Mouse (Mus musculus): Measurements from ENCODE around the gene Cabin1. TPM values are rescaled to one million over a fixed set of nuclear protein-coding genes. Genes with fewer than 3 reads are reported as not detected.

The Cabin1 gene
- polyA plus RNA-seq (2014; fragmentation: Illumina TruSeq; extraction: RNeasy Lipid Tissue Mini Kit (QIAGEN cat#74804); ENCODE audit: low read depth, low replicate concordance) = 1.2 TPM

DNA sequence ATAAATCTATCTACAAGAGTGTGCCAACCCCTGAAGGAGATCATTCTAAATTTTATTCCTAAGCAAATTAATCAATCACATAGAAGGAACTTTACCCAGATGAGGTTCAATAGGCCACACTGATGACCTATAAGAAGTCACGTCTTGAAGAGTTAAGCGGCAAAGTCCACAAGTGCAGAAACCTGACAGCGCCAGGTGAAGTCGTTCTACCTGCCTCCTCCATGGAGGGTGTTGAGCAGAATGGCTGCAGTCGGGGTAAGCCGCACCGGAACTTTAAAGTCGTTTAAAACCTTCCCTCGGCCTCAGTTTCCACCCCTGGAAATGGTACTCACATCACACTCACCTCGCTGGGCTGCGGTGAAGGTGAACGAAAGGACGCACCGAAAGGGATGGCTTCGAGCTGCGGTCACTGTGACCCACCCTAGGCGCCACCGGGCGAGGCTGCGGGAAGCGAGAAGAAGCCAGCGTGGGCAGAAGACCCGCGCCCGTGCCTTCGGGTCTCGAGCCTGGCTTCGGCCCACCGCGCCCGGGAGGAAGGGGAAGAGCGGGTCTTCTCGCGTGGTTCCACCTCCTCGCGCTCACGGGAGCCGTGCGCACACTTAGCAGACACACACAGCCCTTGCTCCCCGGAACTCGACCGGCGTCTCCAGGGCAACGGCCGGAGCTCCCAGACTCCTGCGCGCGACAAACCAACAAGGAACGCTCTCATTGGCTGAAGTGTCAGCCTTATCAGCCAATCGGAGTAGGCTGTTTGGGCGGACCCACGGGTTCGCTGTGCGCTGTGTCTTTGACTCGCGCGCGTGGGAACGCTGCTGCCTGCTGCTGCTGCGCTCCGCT lies at the start of gene Cabin1:
Gene Cabin1 (minus strand): TSS at position 660 of the 837 bp plus-strand sequence.

DNA sequence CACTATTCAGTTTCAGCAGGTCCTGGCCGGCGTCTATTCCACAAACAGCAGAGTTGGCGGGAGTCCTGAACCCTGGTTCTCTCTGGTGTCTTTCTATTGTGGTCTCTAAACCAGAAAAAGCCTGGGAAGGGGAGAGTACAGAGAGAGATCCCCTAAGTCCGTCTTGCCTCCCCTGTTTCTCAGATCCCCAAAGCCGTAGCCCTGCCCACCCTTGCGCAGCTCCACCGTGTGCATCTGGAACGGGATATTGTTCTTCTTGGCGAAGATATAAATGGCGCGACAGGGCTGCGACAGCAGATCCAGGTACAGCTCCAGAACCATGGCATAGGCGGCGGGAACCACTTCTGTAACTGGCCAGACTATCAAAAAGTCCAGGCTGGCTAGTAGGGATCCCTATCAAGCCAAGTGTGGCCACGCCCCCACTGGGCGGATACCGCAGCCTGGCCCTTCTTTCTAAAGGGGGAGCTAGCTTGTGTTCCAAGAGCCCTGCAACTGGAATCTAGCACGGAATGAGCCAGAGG lies 34.1 kb upstream of the Cabin1 start, which contains the start of gene Gstt1:
Gene Gstt1 (minus strand): TSS at position 409 of the 521 bp plus-strand sequence.

DNA sequence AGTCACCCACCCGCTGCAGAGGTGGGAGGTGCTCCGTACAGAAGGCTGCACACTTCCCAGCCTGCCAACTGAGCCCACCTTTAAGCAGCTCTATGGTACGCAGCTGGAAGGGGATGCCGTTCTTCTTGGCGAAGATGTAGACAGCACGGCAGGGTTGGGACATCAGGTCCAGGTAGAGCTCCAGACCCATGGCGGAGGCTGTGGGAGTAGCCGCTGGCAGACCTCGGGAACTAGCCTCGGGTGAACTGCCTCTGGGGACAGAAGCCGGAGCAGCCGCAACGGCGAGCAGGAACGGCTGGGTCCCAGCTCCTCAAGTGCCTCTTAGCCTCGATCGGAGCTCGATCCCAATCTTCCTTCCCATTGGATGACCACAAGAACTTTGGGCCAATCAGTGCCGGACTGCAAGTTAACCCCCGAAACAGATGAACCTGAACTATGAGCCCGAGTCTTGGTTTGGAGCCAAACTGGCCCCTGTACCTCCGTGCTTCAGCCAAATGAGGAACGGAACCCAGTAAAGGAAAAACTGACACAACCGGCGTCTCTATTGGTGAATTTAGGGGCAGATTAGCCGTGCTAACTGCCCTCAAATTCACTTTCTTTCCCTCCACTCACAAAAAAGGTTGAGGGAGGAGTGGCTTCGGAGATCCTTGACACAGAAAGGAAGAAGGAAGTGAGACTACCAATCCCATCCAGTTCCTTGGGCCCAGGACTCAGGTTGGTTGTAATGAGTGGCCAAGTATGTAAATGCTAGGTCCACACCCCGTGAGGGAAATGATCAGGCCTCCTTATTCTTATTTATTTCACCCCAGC lies 16.8 kb upstream of the Cabin1 start, which contains the start of the genes Gm20441 and Gstt3:
Gene Gm20441 (minus strand): TSS at position 186 of the 810 bp plus-strand sequence.
Gene Gstt3 (minus strand): TSS at position 646 of the 810 bp plus-strand sequence.

DNA sequence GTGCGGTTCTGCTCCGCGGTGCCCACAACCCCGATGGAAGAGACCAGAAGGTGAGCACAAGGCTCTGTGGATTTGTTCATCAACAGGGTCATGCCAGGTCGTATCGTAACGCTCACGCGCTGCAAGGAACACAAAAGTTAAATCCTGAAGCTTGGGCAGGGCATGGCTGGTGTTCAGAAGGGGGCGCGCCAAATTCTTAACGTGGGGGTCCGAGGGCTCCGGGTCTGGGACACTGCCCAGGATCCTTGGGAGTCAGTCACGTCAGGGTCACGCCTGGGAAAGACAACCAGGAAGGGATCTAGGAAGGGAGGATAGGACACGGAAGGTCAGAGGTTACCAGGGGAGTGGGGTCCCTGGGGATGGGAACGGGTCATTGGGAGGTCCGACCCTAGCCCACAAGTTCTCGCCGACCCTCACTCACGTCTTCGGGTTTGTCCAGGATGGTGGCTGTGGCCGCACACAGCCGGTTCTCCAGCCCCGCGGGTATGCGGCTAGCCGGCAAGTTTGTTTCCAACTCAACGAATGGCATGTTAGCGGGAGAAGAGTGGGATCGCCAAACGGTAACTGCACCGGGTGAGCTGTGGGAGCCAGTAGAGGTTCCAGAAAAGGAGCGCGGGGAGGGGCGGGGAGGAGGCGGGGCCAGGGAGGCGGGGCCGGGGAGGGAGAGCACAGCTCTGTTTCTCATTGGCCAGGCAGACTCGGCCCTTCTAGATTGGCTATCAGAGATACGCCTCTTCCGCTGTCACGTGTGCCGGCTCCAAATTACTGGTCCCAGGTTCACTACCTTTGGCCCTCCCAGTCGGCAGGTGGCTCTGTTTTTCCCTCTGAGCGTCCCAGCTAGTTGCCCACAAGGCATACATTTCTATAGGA lies 8.9 kb upstream of the Cabin1 start, which contains the start of gene Ddt:
Gene Ddt (minus strand): TSS at position 620 of the 870 bp plus-strand sequence.

DNA sequence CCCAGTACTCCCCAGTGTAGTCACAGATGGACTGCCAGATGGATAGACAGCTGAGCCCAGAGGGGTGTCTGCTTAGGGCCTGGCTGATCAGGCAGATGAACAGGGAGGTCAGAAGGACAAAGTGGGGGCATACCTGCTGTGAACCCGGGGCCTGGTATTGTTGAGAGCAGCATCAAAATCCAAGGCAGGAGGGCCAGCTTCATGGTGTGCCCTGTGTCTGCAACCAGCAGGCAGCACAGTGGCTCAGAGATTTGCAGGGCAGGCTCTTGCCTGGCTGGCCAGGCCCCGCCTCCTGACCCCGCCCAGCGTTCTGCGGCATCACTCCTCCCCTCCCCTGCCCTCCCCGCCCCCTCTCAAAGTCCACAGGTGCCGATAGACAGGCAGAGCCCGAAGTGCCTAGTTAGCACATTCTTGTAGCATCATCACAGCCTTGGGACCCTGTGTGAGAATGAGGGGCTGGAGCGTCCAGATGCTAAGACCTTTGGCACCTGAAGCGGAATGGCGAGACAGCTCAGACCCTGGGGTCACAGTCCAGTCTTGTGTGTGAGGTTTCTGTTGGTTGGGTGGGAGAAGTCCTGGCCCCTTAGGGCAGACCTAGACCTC lies 120.3 kb downstream of the Cabin1 start, which contains the start of gene Susd2:
Gene Susd2 (minus strand): TSS at position 268 of the 603 bp plus-strand sequence.

Other genes with a start within 250 kb of the Cabin1 start
- 16.3 TPM for gene Snrpd3, start 246.8 kb downstream of the Cabin1 start, polyA plus RNA-seq (2014; fragmentation: Illumina TruSeq; extraction: RNeasy Lipid Tissue Mini Kit (QIAGEN cat#74804); ENCODE audit: low read depth, low replicate concordance)
- 27.8 TPM for gene Gucd1, start 246.4 kb downstream of the Cabin1 start, polyA plus RNA-seq (2014; fragmentation: Illumina TruSeq; extraction: RNeasy Lipid Tissue Mini Kit (QIAGEN cat#74804); ENCODE audit: low read depth, low replicate concordance)
- not detected for gene Lrrc75b, start 204.0 kb downstream of the Cabin1 start, polyA plus RNA-seq (2014; fragmentation: Illumina TruSeq; extraction: RNeasy Lipid Tissue Mini Kit (QIAGEN cat#74804); ENCODE audit: low read depth, low replicate concordance)
- gene Ggt1, start 202.7 kb downstream of the Cabin1 start, polyA plus RNA-seq (2014; fragmentation: Illumina TruSeq; extraction: RNeasy Lipid Tissue Mini Kit (QIAGEN cat#74804); ENCODE audit: low read depth, low replicate concordance) = not detected
- gene Ggt5, start 175.0 kb downstream of the Cabin1 start, polyA plus RNA-seq (2014; fragmentation: Illumina TruSeq; extraction: RNeasy Lipid Tissue Mini Kit (QIAGEN cat#74804); ENCODE audit: low read depth, low replicate concordance) = 0.66 TPM
- gene Susd2, start 120.3 kb downstream of the Cabin1 start, polyA plus RNA-seq (2014; fragmentation: Illumina TruSeq; extraction: RNeasy Lipid Tissue Mini Kit (QIAGEN cat#74804); ENCODE audit: low read depth, low replicate concordance) = 0.26 TPM
- gene Ddt, start 9.1 kb upstream of the Cabin1 start, polyA plus RNA-seq (2014; fragmentation: Illumina TruSeq; extraction: RNeasy Lipid Tissue Mini Kit (QIAGEN cat#74804); ENCODE audit: low read depth, low replicate concordance) = 63.7 TPM
- gene Gm20441, start 16.6 kb upstream of the Cabin1 start, polyA plus RNA-seq (2014; fragmentation: Illumina TruSeq; extraction: RNeasy Lipid Tissue Mini Kit (QIAGEN cat#74804); ENCODE audit: low read depth, low replicate concordance) = not detected
- 132 TPM for gene Gstt3, start 17.1 kb upstream of the Cabin1 start, polyA plus RNA-seq (2014; fragmentation: Illumina TruSeq; extraction: RNeasy Lipid Tissue Mini Kit (QIAGEN cat#74804); ENCODE audit: low read depth, low replicate concordance)
- 89.7 TPM for gene Gstt1, start 34.2 kb upstream of the Cabin1 start, polyA plus RNA-seq (2014; fragmentation: Illumina TruSeq; extraction: RNeasy Lipid Tissue Mini Kit (QIAGEN cat#74804); ENCODE audit: low read depth, low replicate concordance)
- gene Gstt4, start 58.2 kb upstream of the Cabin1 start, polyA plus RNA-seq (2014; fragmentation: Illumina TruSeq; extraction: RNeasy Lipid Tissue Mini Kit (QIAGEN cat#74804); ENCODE audit: low read depth, low replicate concordance) = not detected
- gene Gstt2, start 73.1 kb upstream of the Cabin1 start, polyA plus RNA-seq (2014; fragmentation: Illumina TruSeq; extraction: RNeasy Lipid Tissue Mini Kit (QIAGEN cat#74804); ENCODE audit: low read depth, low replicate concordance) = 26.0 TPM
- 1.6 TPM for gene Mif, start 95.9 kb upstream of the Cabin1 start, polyA plus RNA-seq (2014; fragmentation: Illumina TruSeq; extraction: RNeasy Lipid Tissue Mini Kit (QIAGEN cat#74804); ENCODE audit: low read depth, low replicate concordance)
- gene Derl3, start 129.1 kb upstream of the Cabin1 start, polyA plus RNA-seq (2014; fragmentation: Illumina TruSeq; extraction: RNeasy Lipid Tissue Mini Kit (QIAGEN cat#74804); ENCODE audit: low read depth, low replicate concordance) = not detected
- 4.8 TPM for gene Smarcb1, start 157.3 kb upstream of the Cabin1 start, polyA plus RNA-seq (2014; fragmentation: Illumina TruSeq; extraction: RNeasy Lipid Tissue Mini Kit (QIAGEN cat#74804); ENCODE audit: low read depth, low replicate concordance)
- 79.2 TPM for gene Chchd10, start 168.8 kb upstream of the Cabin1 start, polyA plus RNA-seq (2014; fragmentation: Illumina TruSeq; extraction: RNeasy Lipid Tissue Mini Kit (QIAGEN cat#74804); ENCODE audit: low read depth, low replicate concordance)
- gene Mmp11, start 172.2 kb upstream of the Cabin1 start, polyA plus RNA-seq (2014; fragmentation: Illumina TruSeq; extraction: RNeasy Lipid Tissue Mini Kit (QIAGEN cat#74804); ENCODE audit: low read depth, low replicate concordance) = not detected
- not detected for gene Gm867, start 176.3 kb upstream of the Cabin1 start, polyA plus RNA-seq (2014; fragmentation: Illumina TruSeq; extraction: RNeasy Lipid Tissue Mini Kit (QIAGEN cat#74804); ENCODE audit: low read depth, low replicate concordance)
- gene Vpreb3, start 178.7 kb upstream of the Cabin1 start, polyA plus RNA-seq (2014; fragmentation: Illumina TruSeq; extraction: RNeasy Lipid Tissue Mini Kit (QIAGEN cat#74804); ENCODE audit: low read depth, low replicate concordance) = not detected
- not detected for gene Gm5134, start 190.2 kb upstream of the Cabin1 start, polyA plus RNA-seq (2014; fragmentation: Illumina TruSeq; extraction: RNeasy Lipid Tissue Mini Kit (QIAGEN cat#74804); ENCODE audit: low read depth, low replicate concordance)

All from liver, adult 10 weeks (tissue).